Mouse (Mus musculus): ENCODE data around the gene Anapc2.

Anapc2 gene

GRCm38 (mm10) chr2:25303452-25303851 is 31.2 kb downstream of the Anapc2 start:
- DNase-seq (ENCODE audit: low read depth, low spot score) = no peak

DNA sequence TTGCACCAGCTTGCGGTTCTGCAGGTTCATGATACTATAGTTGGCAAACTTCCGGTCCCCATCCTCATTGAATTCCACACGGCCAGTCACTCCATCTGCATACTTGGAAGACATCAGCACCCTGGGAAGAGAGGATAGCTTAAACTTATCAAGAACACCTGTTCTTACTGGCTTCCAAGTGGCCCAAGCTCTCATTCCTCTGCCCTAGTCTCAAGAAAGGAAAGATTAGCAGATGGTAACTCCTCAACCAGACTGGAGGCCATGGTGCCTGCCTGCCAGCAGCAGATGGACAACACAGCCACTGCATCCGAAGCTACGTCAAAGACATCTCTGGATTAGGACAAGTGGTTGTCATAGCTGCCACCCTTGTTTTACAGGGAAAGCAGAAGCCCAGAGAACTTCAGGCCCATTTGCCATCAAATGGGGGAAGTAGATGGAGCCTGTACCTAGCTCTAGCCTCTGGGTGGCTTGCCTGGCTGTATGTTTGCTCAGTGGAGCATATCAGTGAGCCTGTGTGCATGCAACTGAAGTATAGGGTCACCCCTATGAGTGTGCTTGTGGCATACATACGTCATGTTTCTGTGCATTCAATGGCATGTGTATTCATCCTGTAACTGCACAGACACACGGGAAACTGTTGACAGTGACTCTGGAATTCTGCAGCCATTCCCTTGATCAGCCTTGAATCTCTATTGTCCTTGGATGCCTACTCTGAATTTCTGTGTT is 31.8 kb downstream of the Anapc2 start:
- DNase-seq (ENCODE audit: low read depth, low spot score) = no peak

DNA sequence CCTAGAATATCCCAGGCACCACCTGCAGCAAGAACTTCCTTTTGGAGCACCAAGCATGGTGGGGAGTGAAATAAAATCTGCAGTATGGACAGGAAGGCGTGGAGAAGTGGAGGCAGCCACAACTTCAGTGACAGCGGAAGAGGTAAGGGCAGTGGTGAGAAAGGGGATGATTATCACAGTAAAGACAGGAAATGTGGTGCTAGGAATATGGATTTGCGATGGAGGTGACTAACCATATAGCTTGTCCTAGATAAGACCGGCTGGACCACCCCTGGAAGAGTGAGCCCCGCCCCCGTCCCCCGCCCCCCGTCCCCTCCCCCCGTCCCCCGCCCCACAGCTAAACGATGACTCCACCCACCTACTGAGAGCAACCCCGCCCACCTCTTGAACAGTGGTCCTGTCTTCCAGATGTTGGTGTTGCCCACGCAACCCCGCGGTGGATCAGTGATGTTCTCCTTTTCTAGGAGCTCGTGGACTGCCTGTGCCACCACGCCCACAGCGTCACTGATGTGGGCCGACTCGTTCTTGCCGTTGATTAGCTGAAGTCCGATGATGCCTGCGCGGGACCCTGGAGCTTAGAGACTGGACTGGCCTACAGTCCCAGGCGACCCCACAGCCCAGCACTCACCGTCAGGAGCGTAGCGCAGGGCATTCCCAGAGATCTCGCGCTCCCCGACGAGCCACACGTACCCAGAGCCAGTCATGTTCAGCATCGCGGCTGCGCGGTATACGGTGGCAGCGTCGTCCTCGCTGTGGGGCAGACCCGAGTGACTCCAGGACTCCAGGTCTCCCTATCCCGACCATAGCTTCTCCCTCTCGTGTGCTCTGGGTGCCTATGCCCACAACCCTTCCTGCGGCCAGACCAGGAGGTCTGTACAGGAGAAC is 32.6 kb downstream of the Anapc2 start:
- peak; percentile 32 for DNase-seq (ENCODE audit: low read depth, low spot score)

DNA sequence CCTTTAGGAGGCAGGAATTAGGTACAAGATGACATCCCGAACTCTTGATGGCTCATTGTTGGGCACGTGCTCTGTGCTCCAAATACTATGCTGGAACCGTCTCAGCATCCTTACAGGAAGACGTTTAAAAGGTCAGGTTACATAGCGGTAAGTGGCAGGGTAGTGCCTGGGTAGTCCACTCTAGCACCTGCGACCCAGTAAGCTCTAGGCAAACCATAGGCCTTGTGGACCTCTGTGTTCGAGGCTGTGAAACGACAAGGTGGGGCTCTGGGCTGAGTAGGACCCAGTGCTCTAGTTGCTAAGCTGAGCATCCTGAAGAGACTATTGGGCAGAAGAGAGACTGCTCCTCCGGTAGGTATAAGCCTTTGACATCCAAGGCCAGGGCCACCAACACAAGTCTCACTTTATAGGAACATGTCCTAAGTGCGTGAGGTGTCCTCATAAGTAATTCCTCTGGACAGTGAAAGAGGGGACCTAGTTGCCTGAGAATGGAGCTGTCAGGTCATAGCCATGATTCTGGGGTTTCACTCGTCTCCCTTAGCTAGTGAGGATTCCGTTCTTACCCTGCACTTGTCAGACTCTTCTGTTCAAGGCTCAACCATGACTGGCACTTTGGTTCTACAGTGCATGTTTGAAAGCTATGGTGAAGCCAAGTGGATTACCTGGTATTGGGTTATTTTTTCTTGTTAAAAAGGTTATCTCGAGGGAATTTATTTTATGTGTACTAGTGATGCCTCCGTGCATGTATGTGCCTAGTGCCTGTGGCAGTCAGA is 33.5 kb downstream of the Anapc2 start:
- no peak for DNase-seq (ENCODE audit: low read depth, low spot score)

DNA sequence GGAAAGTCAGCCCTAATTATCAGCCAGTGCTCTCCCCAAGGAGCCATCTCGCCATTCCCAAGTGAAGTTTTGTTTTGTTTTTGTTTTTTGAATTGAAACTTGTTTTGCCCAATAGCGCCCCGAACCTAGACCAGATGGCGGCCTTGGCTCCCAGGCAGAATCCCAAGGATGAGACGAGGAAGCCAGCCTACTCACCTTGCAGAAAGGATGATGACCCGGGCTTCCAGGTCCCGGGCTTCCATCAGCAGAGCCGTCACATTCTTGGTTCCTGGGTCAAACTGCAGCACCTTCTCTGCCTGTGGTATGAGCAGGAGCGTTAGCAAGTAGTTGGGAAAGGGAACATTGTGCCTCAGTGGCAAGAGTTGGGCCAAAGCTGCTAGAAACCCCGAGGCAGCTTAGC is 37.9 kb downstream of the Anapc2 start:
- DNase-seq (ENCODE audit: low read depth, low spot score) = no peak

GRCm38 (mm10) chr2:25310969-25311368 is 38.7 kb downstream of the Anapc2 start:
- DNase-seq (ENCODE audit: low read depth, low spot score) = no peak

DNA sequence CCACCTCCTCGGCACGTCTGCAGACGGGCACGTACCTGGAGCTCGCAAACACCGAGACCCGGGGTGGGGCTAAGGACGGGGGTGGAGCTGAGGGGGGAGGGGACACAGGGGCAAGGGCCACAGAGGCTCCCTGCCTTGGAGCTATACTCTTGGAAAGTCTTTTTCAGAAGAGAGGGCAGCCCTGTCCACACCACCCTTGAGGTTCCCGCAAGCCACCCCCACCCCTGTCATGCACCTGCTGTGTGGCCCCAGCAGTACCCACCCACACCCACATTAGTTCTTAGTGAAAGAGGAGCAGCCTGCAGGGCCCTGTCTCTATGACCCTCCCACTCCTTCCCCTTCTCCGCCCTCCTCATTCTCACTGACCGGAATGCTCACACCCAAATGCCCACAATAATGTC is 39.2 kb downstream of the Anapc2 start:
- DNase-seq (ENCODE audit: low read depth, low spot score) = no peak

DNA sequence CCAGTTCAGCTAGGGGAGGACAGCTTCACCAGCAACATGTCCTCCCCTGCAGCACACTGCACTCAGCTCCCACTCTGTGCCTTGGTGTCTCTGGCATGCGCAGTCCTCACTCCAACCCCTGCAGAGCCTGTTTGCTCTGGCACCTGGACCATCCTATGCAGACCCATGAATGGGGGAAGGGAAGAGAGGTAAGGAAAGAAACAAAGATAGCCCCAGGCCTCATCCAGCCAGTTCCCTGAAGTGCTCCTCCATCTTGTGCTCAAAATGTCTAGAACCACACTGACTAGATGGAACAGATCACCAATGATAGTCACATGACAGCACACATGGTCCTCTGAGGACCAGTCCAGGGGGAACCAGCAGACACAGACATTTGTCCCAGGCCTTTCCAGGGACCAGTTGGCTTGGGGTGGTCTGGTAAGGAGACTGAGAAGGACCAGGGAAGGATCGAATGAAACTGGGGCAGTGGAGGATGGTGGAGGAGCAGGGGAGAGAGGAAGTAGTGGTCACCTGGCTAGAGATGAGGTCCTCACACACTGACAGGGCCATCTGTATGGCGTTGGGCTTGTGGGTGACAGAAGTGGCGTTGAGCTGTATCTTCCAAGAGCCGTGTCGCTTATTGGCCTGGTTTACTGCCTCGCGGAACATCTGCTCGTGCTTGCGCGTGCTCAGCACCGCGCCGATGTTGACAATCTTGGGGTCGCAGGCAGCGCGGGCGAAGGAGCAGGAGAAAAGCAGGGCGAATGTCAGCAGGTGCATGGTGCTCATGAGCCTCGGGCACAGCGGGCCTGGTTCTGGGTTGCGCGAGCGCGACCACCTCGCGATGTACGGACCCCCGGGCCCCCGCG is 46.1 kb downstream of the Anapc2 start:
- no peak for DNase-seq (ENCODE audit: low read depth, low spot score)

- DNase-seq (ENCODE audit: low read depth, low spot score) = peak; percentile 61
Measured at GRCm38 (mm10) chr2:25318971-25319773, 46.9 kb downstream of the Anapc2 start, which contains the start of gene Grin1. Grin1 (minus strand) TSS chr2:25319187.

DNA sequence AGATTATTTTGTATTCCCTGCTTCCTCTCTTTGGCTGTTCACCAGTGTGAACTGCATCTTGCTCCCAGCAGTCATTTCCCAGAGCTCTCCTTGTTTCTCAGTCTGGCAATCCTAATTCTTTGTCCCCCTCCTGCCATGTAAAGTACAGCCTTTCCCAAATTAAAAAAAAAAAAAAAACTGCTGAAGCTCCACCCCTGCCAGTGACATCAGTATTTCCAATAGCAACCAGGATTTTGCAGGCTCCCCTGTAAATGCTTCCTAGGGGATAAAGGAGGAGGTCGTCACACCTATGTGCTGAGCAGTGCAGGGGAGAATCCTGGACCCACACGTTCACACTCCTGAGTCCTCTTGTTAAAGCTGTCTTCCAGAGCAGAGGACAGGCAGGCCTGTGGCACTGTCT is 47.8 kb downstream of the Anapc2 start:
- DNase-seq (ENCODE audit: low read depth, low spot score) = no peak

GRCm38 (mm10) chr2:25326036-25326435 is 53.8 kb downstream of the Anapc2 start:
- DNase-seq (ENCODE audit: low read depth, low spot score) = no peak

GRCm38 (mm10) chr2:25328440-25328839 is 56.2 kb downstream of the Anapc2 start:
- peak; percentile 23 for DNase-seq (ENCODE audit: low read depth, low spot score)

DNA sequence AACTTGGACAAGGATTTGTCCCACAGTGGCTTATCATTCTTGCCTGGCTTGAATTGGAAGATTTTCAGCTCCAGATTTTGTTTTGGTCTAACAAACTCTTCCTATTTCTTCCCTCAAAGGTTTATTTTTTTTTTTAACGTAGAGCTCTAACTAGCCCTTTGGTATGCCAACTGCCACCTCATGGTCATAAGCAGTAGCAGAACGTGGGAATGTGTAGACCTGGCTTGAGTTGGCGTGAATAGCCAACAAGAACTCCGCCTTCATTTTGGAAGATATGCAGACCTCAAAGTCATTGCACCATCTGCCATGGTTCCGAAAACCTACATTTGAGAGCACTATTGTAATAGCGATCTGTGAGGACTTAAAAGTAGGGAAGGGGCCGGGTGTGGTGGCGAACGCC is 59.2 kb downstream of the Anapc2 start:
- DNase-seq (ENCODE audit: low read depth, low spot score) = no peak

DNA sequence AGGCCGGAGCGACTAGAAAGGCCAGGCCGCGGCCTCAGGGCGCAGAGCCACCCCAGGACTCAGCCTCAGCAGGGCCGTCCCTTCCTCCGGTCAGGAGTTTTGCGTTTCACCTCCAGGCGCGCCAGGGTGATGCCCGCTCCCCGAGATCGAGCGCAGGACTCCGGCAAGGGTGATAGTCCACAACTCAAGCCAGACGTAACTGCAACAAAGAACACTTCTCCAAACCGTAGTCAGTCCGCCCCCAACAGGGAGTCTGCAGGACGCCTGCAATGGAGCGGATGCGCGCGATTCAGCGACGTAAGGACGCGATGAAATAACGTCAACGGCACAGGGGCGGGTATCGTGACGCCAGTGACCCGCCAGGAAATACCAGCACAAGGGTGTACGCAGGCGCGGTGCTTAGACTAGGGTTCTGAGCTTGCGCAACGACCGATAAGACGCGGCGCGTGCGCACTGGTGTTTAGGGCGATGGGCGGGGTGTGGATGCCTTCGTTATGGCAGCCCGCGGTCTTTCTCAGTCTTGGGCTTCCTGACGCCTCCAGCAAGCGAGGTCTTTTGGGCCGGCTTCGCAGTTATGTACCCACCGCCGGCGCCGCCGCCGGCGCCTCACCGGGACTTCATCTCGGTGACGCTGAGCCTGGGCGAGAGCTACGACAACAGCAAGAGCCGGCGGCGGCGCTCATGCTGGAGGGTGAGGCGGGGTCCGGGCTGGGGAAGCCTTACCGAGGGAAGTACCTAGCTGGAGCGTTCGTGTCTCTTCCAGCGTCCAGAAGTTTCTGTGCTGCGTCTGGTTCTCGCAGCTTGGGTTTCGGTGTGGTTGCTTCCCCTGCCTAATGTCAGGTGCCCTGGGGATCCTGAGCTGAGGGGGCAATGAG is 60.2 kb downstream of the Anapc2 start, which contains the start of gene Man1b1:
Gene Man1b1, plus strand, starts transcription at position 53 of the 875 bp plus-strand sequence.
- peak; percentile 100 for DNase-seq (ENCODE audit: low read depth, low spot score)

- DNase-seq (ENCODE audit: low read depth, low spot score) = no peak
Measured at GRCm38 (mm10) chr2:25333569-25333968, 61.3 kb downstream of the Anapc2 start.
